Mouse (Mus musculus): ENCODE measurements at regions not wholly inside any gene's neighbourhood (a gene's known extent, or its start where the extent isn't known, plus 50 kb on each side); places are given as distances from the start of the nearest gene placed in this dataset.
"Not testable (repeated sequence)": the region's sequence is repeated elsewhere in the genome, so short reads cannot be mapped to it uniquely, and the experiment has no call there.

DNA sequence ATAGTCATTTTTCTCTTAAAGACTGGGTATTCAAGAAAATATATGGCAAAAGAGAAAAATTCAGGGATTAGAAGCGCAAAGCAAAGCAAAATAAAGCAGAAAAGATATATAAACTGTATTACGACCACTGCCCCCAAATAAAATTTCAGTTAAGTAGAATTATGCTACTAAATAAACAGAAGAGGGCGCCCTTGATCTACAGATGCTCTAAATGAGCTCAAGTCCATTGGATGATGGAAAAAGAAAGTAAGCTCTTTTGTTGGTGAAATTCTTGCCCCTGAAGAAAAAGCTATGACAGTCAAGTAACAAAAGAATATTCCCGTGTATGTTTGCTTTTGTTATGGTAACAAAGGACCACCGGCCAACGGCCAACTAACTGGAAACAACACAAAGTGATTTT lies 165.5 kb upstream of the Stk26 start:
- Histone ChIP-seq H3K4me3 (no peak overlapping the region), H3K4me2 (no peak overlapping the region), H3K27me3 (peaks cover 4% of the 10 kb centered on the region; the same call in 1 of the 2 replicates), H3K36me3 (no peaks in the 10 kb centered on the region), H3K9me3 (no peaks in the 10 kb centered on the region), H3K27ac (no peak overlapping the region), H3K9ac (no peak overlapping the region), H3K4me1 (no peaks in the 10 kb centered on the region)
- 26% methylated on average over 6 of the region's 6 CpGs for WGBS
- no peak for ATAC-seq (ENCODE audit: borderline replicate concordance, extremely low read depth, low FRiP score, low TSS enrichment)

DNA sequence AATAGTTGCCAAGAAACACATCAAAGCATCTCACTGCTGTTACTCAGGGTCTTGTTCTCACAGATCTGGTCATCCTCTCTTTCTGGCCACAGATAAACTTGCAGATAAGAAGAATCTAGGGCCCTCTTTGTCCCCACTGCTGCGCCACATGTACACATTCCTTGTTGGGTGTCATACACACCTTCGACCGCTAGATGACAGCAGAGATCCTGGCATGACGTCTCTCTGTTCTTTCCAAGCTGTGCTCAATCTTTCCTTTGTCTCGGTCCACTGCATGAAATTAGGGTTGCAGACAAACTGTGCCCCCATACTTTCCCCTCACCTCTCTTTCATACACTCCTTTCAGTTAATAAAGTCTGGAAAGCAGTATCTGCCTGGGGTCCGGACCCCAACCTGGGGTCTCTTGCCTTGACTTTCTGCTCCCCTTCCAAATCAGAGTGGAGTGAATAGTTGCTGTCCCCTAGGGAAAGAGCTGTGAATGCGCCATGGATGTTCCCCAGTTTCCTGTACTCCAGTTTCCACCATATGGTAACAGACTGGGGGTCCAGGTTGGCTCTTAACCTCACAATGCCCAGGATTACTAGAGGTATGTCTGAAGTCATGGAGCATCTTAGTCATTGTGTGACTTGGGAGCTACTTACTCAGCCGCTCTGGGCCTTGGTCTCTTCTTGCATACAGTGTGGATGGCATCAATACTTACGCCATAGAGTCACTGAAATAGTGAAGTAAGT lies 182.8 kb upstream of the Stk26 start:
- ATAC-seq (ENCODE audit: borderline replicate concordance, extremely low read depth, low FRiP score, low TSS enrichment) = no peak
- Histone ChIP-seq H3K27me3 (no peaks in the 10 kb centered on the region; the same call in 1 of the 2 replicates), H3K27ac (no peak overlapping the region), H3K9me3 (no peaks in the 10 kb centered on the region), H3K9ac (no peak overlapping the region), H3K4me2 (no peak overlapping the region), H3K4me1 (no peaks in the 10 kb centered on the region), H3K4me3 (no peak overlapping the region), H3K36me3 (no peaks in the 10 kb centered on the region)
- 33% methylated on average over 9 of the region's 9 CpGs for WGBS

DNA sequence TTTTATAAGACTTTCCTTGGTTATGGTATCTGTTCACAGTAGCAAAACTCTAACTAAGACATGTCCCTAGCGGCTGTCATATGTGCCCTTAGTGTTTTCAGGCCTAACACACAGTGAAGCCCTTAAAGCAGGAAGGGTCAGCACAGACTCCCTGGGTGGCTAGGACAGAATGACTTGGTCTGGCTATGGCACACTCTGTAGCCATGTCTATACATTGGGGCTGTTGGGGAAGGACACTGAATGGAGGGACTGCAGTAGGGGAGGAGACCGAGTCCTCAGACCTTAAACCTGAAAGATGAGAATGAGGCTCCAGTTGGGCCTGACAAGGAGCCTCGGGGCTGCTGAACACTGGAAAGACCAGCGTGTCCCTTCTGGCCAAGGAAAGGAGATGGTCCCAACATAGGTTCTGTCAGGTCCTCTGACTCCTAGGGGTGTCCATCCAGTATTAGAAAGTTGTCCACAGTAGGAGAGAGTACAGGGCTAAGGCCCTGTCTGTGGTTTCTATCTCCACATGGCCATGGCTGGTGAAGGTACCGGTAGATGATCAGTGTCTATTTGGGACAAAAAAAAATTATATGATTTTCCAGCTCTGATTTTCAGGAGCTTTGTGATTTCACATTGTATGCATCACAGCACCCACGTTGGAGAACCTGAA lies 183.5 kb upstream of the Stk26 start:
- 66% methylated on average over 6 of the region's 6 CpGs for WGBS

DNA sequence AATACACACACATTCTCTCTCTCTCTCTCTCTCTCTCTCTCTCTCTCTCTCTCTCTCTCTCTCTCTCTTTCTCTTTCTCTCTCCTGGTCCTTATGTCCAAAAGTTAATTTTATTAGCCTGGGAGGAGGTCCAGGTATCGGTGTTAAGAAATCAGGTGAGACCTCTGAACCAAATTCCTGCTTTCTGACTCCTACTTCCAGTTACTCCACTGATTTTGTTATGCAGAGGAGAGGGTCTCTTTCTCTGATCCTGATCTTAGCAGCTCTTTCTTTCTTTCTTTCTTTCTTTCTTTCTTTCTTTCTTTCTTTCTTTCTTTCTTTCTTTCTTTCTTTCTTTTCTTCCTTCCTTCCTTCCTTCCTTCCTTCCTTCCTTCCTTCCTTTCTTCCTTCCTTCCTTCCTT lies 185.5 kb upstream of the Stk26 start:
- not testable (repeated sequence) for H3K4me3 ChIP-seq; H3K4me2 ChIP-seq; H3K4me1 ChIP-seq; H3K9me3 ChIP-seq; H3K27me3 ChIP-seq; H3K36me3 ChIP-seq; H3K27ac ChIP-seq; ATAC-seq (ENCODE audit: borderline replicate concordance, extremely low read depth, low FRiP score, low TSS enrichment); H3K9ac ChIP-seq
- 71% methylated on average over 1 of the region's 1 CpGs for WGBS

More for the DNA sequence above, 183.5 kb upstream of the Stk26 start:
- ATAC-seq (ENCODE audit: borderline replicate concordance, extremely low read depth, low FRiP score, low TSS enrichment) = no peak
- Histone ChIP-seq H3K36me3 (no peaks in the 10 kb centered on the region), H3K4me1 (no peaks in the 10 kb centered on the region), H3K4me3 (no peak overlapping the region), H3K9ac (no peak overlapping the region), H3K27me3 (no peaks in the 10 kb centered on the region; the same call in 1 of the 2 replicates), H3K4me2 (no peak overlapping the region), H3K27ac (no peak overlapping the region), H3K9me3 (no peaks in the 10 kb centered on the region)

DNA sequence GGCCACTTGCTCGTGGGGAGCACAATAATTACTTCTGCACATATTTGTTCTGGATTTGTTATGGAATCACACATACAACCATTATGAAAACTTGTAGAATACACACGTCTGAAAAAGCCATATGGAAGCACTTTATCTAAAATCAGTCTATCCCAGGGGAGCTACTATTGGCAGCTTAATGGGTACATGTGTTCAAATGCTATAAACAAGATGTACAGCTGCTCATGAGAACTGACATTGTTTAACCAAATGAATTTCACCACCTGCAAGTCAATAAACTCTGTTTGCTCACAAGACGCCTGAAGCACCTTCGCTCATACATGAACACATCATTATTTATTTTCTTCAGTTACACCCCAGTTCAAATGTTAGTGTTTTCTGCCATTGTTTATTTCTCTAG lies 199.5 kb upstream of the Stk26 start:
- Histone ChIP-seq H3K4me3 (no peak overlapping the region), H3K27ac (no peak overlapping the region), H3K36me3 (no peaks in the 10 kb centered on the region), H3K9ac (no peak overlapping the region), H3K9me3 (no peaks in the 10 kb centered on the region), H3K4me2 (no peak overlapping the region), H3K27me3 (no peaks in the 10 kb centered on the region), H3K4me1 (no peaks in the 10 kb centered on the region)
- 37% methylated on average over 4 of the region's 4 CpGs for WGBS
- no peak for ATAC-seq (ENCODE audit: borderline replicate concordance, extremely low read depth, low FRiP score, low TSS enrichment)

DNA sequence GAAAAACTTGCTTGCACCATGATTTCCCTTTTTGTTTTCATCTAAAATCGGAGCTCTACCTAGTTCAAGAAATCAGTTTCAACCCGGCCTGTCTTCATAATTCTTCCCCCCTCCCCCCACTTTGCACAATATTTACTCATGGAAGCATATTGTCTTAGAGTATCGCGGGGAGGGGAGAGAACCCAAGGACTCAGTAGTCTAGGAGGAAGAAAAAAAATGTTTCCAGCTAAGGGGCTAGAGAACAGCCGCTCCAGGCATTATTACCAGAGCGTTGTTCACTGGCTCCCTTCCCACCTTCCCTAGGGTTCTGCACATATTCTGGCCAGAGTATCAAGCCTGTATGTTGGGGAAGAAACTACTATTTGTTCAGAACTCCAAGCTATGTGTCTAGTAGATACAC lies 205.2 kb upstream of the Stk26 start:
- no peaks in the 10 kb centered on the region for H3K36me3 ChIP-seq
- no peaks in the 10 kb centered on the region for H3K9me3 ChIP-seq
- no peak overlapping the region for H3K9ac ChIP-seq
- no peaks in the 10 kb centered on the region for H3K4me1 ChIP-seq
- peak overlapping the region; percentile 53 for H3K4me2 ChIP-seq
- H3K27me3 ChIP-seq = no peaks in the 10 kb centered on the region
- WGBS = 20% methylated on average over 6 of the region's 6 CpGs
- peak overlapping the region; percentile 75 for H3K27ac ChIP-seq
- peak; percentile 24; the same call in 1 of the 2 replicates for ATAC-seq (ENCODE audit: borderline replicate concordance, extremely low read depth, low FRiP score, low TSS enrichment)
- peak overlapping the region; percentile 57 for H3K4me3 ChIP-seq

DNA sequence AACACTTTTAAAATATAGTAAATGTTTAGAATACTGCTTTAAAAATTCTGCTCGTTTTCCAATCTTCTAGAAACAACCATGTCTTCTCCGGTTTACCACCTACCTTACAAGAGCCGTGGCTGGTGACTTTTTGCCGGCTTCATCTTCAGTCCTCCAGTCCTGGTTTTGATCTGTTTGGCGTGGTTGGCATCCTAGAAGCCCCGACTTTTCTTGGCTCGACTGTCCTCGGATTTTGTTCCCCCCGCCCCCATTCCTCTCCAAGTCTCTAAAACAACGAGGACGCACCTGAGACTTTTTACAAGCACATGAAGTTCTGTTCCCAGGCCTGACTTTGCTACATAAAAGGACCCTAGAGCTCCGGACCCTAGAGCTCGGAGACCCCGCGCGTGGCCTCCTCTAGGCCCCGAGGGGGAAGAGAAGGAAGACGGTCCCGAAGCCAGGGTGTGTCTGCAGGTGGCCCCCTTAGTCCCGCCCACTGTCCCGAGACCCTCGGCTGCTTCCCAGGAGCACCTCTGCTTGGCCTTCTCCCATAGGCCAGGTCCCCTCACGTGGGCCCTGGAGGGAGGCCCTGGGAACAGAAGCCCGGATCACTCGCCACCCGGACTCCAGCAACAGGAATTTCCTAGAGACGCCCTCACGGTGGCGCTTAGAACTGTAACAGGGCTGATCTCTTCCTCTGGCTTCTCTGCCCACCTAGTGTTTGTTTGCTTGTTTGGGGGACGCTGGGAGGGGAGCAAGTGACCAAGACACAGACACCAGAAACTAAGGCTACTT lies 205.8 kb upstream of the Stk26 start:
- Histone ChIP-seq H3K4me1 (no peaks in the 10 kb centered on the region), H3K27ac (peak overlapping the region; percentile 75), H3K4me2 (peak overlapping the region; percentile 53), H3K9me3 (no peaks in the 10 kb centered on the region), H3K27me3 (no peaks in the 10 kb centered on the region), H3K36me3 (no peaks in the 10 kb centered on the region), H3K9ac (peak overlapping the region; percentile 41), H3K4me3 (peak overlapping the region; percentile 57)
- WGBS = 22% methylated on average over 30 of the region's 30 CpGs
- peak; percentile 98 for ATAC-seq (ENCODE audit: borderline replicate concordance, extremely low read depth, low FRiP score, low TSS enrichment)

DNA sequence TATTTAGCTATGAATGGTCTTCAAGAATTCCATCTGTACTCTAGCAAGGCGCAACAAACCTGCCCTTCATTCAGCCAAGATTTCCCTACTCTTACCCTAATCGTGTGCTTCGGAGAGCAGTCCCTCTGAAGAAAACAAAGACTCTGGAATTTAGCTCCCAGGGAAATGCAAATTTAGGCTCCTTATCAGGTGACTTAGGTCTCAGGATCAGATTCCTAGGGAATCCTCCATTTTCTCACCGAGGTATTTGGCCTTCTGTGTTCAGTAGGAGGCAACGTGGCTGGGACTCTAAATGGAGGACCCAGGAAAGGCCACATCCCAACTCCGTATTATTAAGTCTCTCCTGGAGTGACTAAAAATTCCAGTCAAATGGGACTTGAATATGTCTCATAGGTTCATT lies 204.2 kb upstream of the Olfr1324 start:
- Histone ChIP-seq H3K4me2 (no peak overlapping the region), H3K4me1 (no peaks in the 10 kb centered on the region), H3K4me3 (no peak overlapping the region), H3K9me3 (no peaks in the 10 kb centered on the region), H3K36me3 (no peaks in the 10 kb centered on the region), H3K27ac (no peak overlapping the region), H3K27me3 (no peaks in the 10 kb centered on the region), H3K9ac (no peak overlapping the region)
- 42% methylated on average over 6 of the region's 6 CpGs for WGBS
- no peak for ATAC-seq (ENCODE audit: borderline replicate concordance, extremely low read depth, low FRiP score, low TSS enrichment)

DNA sequence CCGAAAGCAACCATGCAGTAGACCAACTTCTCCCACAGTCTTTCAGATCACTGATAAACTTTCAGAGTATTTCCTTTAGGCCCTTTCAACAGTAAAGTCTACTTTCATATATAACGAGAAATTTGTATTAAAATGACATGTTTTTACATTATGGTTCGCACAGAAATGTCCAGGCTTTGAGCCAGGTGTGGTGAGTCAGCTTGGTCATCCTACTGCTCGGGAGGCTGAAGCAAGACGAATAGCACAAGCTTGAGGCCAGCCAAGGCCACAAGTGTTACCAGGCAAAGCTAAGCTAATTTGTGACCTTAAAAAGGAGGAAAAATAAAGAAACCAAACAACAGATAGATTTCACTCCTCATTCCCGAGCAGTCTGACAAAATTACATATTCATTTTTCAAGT lies 197.0 kb upstream of the Olfr1324 start:
- 0 out of 2 replicates have a peak, but pooled peaks cover 3% of the 10 kb centered on the region for H3K36me3 ChIP-seq
- H3K4me2 ChIP-seq = no peak overlapping the region
- H3K27ac ChIP-seq = no peak overlapping the region
- H3K4me3 ChIP-seq = no peak overlapping the region
- 77% methylated on average over 6 of the region's 6 CpGs for WGBS
- H3K9me3 ChIP-seq = no peaks in the 10 kb centered on the region
- ATAC-seq (ENCODE audit: borderline replicate concordance, extremely low read depth, low FRiP score, low TSS enrichment) = no peak
- no peaks in the 10 kb centered on the region for H3K4me1 ChIP-seq
- no peaks in the 10 kb centered on the region for H3K27me3 ChIP-seq
- no peak overlapping the region for H3K9ac ChIP-seq

DNA sequence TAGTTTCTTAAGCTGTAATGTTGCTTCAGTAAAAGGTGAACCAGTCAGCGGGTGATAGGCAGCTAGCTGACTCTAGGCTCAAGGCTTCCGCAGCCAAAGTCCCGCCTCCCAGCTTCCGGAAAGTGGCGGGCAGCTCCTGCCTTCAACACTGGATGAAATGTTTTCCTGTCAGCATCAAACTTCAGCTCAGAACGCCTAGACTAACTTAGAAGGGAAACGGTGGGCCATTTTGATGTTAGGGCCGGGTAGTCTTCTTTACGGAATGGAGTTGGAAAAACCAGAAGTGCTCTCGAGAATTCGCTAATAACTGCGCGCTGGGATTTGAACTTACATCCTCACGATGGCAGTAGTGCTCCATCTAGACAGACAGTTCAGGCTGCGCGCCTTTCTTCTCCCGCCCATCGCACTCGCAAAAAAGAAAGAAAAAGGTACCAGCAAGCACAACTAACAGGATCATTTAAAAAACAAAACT lies 194.7 kb upstream of the Olfr1324 start:
- Histone ChIP-seq H3K4me2 (no peak overlapping the region), H3K36me3 (0 out of 2 replicates have a peak, but pooled peaks cover 3% of the 10 kb centered on the region), H3K4me3 (peak overlapping the region; percentile 24), H3K4me1 (no peaks in the 10 kb centered on the region), H3K27ac (no peak overlapping the region; the same call in 1 of the 2 replicates), H3K27me3 (no peaks in the 10 kb centered on the region), H3K9ac (no peak overlapping the region), H3K9me3 (no peaks in the 10 kb centered on the region)
- no peak for ATAC-seq (ENCODE audit: borderline replicate concordance, extremely low read depth, low FRiP score, low TSS enrichment)
- 77% methylated on average over 19 of the region's 19 CpGs for WGBS

DNA sequence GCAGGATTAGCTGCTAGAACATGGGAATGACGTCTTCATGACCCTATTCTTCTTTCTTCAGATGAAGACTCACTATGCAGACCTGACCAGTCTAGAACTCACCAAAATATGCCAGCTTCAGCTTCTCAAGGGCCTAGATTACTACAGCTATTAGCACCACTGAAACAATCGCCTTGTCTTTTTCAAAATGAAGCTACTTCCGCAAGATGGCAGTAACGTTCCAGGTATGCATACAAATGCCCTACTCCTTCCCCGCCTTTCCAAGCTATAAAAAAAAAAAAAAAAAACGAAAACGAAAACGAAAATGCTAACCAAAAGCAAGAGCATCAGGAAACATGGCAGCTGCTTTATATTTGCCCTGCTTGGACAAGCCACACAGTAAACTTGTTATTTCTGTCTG lies 192.6 kb upstream of the Olfr1324 start:
- no peaks in the 10 kb centered on the region for H3K27me3 ChIP-seq
- no peaks in the 10 kb centered on the region for H3K9me3 ChIP-seq
- no peak for ATAC-seq (ENCODE audit: borderline replicate concordance, extremely low read depth, low FRiP score, low TSS enrichment)
- H3K4me2 ChIP-seq = no peak overlapping the region
- no peak overlapping the region for H3K9ac ChIP-seq
- WGBS = 76% methylated on average over 8 of the region's 8 CpGs
- no peak overlapping the region for H3K4me3 ChIP-seq
- no peaks in the 10 kb centered on the region for H3K4me1 ChIP-seq
- no peak overlapping the region for H3K27ac ChIP-seq
- 0 out of 2 replicates have a peak, but pooled peaks cover under 1% of the 10 kb centered on the region for H3K36me3 ChIP-seq

DNA sequence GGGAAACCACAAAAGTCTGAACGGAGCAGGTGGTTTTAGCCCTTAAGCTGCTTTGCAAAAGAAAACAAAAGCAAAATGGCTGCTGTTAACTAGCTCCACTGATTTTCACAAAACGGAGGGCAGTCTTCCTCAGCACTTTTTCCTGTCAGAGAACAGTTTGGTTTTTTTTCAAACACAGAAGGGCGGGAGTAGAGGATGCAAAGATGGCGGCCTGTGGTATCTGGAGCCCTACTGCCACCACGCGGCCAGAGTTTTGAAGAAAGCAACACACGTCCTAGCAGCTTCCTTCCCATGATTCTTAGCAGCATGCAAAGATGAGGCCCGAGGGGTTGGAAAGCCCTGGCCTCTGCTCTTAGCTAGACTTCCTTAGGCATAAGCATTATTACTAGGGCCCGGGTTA lies 191.6 kb upstream of the Olfr1324 start:
- no peaks in the 10 kb centered on the region for H3K36me3 ChIP-seq
- H3K9me3 ChIP-seq = no peaks in the 10 kb centered on the region
- H3K4me3 ChIP-seq = no peak overlapping the region
- no peaks in the 10 kb centered on the region for H3K27me3 ChIP-seq
- WGBS = 60% methylated on average over 9 of the region's 9 CpGs
- H3K27ac ChIP-seq = no peak overlapping the region
- no peaks in the 10 kb centered on the region for H3K4me1 ChIP-seq
- no peak for ATAC-seq (ENCODE audit: borderline replicate concordance, extremely low read depth, low FRiP score, low TSS enrichment)
- H3K9ac ChIP-seq = no peak overlapping the region
- no peak overlapping the region for H3K4me2 ChIP-seq
